Mouse (Mus musculus): ENCODE measurements around the gene Olfr686.

GRCm38 (mm10) chr7:105207385-105207784 is at the start of gene Olfr686:
- TF ChIP-seq CTCF (IDR thresholded peaks at IDR 0.05; ENCODE audit: borderline replicate concordance, insufficient read depth, low read length) = no peak
- TF ChIP-seq POLR2A (IDR thresholded peaks at IDR 0.05; ENCODE audit: low read depth, low read length) = no peak
